Mouse (Mus musculus): ENCODE measurements around the gene Kif16b. TPM values are rescaled to one million over a fixed set of nuclear protein-coding genes. Genes with fewer than 3 reads are reported as not detected.
A peak's percentile ranks its signal among the peaks of the same experiment; 100 is the strongest.

The Kif16b gene
- polyA plus RNA-seq, 1 experiment from 2014 or later, result 10.5 TPM

GRCm38 (mm10) chr2:142731778-142732092, 169.6 kb downstream of the Kif16b start:
- peaks cover 10% of the 10 kb centered on the region; the same call in 1 of the 2 replicates for H3K4me1 ChIP-seq (replicated peaks; ENCODE audit: control insufficient read depth, insufficient read depth, low read length)
- no peak overlapping the region for H3K27ac ChIP-seq (ENCODE audit: low read length)
- no peak overlapping the region for H3K4me2 ChIP-seq (ENCODE audit: low read depth, low read length)
- no peaks in the 10 kb centered on the region for H3K9me3 ChIP-seq (ENCODE audit: control insufficient read depth, low read length)
- peak; percentile 43; the same call in 1 of the 2 replicates for ATAC-seq (ENCODE audit: low read depth)
- no peaks in the 10 kb centered on the region for H3K36me3 ChIP-seq (ENCODE audit: control insufficient read depth, insufficient read depth, low read length)
- no peaks in the 10 kb centered on the region for H3K27me3 ChIP-seq (ENCODE audit: control insufficient read depth, insufficient read depth, low read depth, low read length)
- 33% methylated on average over 1 of the region's 1 CpGs for WGBS
- H3K4me3 ChIP-seq (ENCODE audit: low read length), result no peak overlapping the region
- no peak overlapping the region for H3K9ac ChIP-seq (ENCODE audit: low read length)

- Histone ChIP-seq H3K9ac (ENCODE audit: low read length) (no peak overlapping the region), H3K9me3 (ENCODE audit: control insufficient read depth, low read length) (no peaks in the 10 kb centered on the region), H3K4me2 (ENCODE audit: low read depth, low read length) (no peak overlapping the region), H3K27ac (ENCODE audit: low read length) (no peak overlapping the region), H3K36me3 (ENCODE audit: control insufficient read depth, insufficient read depth, low read length) (no peaks in the 10 kb centered on the region), H3K27me3 (ENCODE audit: control insufficient read depth, insufficient read depth, low read depth, low read length) (no peaks in the 10 kb centered on the region), H3K4me3 (ENCODE audit: low read length) (no peak overlapping the region), H3K4me1 (replicated peaks; ENCODE audit: control insufficient read depth, insufficient read depth, low read length) (peaks cover 10% of the 10 kb centered on the region; the same call in 1 of the 2 replicates)
- WGBS, result 75% methylated on average over 10 of the region's 10 CpGs
- ATAC-seq (ENCODE audit: low read depth), result no peak
Observed at GRCm38 (mm10) chr2:142731016-142731777, 170.1 kb downstream of the Kif16b start.

- H3K4me3 ChIP-seq (ENCODE audit: low read length), result no peak overlapping the region
- no peaks in the 10 kb centered on the region for H3K27me3 ChIP-seq (ENCODE audit: control insufficient read depth, insufficient read depth, low read depth, low read length)
- no peaks in the 10 kb centered on the region for H3K4me1 ChIP-seq (replicated peaks; ENCODE audit: control insufficient read depth, insufficient read depth, low read length)
- H3K9ac ChIP-seq (ENCODE audit: low read length), result no peak overlapping the region
- no peaks in the 10 kb centered on the region for H3K9me3 ChIP-seq (ENCODE audit: control insufficient read depth, low read length)
- no peaks in the 10 kb centered on the region for H3K36me3 ChIP-seq (ENCODE audit: control insufficient read depth, insufficient read depth, low read length)
- 75% methylated on average over 7 of the region's 7 CpGs for WGBS
- no peak overlapping the region for H3K27ac ChIP-seq (ENCODE audit: low read length)
- no peak overlapping the region for H3K4me2 ChIP-seq (ENCODE audit: low read depth, low read length)
- no peak for ATAC-seq (ENCODE audit: low read depth)
Observed at GRCm38 (mm10) chr2:142724215-142725001, 176.9 kb downstream of the Kif16b start.

GRCm38 (mm10) chr2:142720174-142720573, 181.2 kb downstream of the Kif16b start:
- Histone ChIP-seq H3K27ac (ENCODE audit: low read length) (no peak overlapping the region), H3K9ac (ENCODE audit: low read length) (no peak overlapping the region), H3K4me2 (ENCODE audit: low read depth, low read length) (no peak overlapping the region), H3K4me1 (replicated peaks; ENCODE audit: control insufficient read depth, insufficient read depth, low read length) (no peaks in the 10 kb centered on the region), H3K4me3 (ENCODE audit: low read length) (no peak overlapping the region), H3K9me3 (ENCODE audit: control insufficient read depth, low read length) (no peaks in the 10 kb centered on the region), H3K27me3 (ENCODE audit: control insufficient read depth, insufficient read depth, low read depth, low read length) (no peaks in the 10 kb centered on the region), H3K36me3 (ENCODE audit: control insufficient read depth, insufficient read depth, low read length) (no peaks in the 10 kb centered on the region)
- WGBS, result 75% methylated on average over 2 of the region's 2 CpGs
- ATAC-seq (ENCODE audit: low read depth), result no peak

GRCm38 (mm10) chr2:142718998-142719397, 182.3 kb downstream of the Kif16b start:
- no peak overlapping the region for H3K27ac ChIP-seq (ENCODE audit: low read length)
- no peaks in the 10 kb centered on the region for H3K9me3 ChIP-seq (ENCODE audit: control insufficient read depth, low read length)
- H3K4me1 ChIP-seq (replicated peaks; ENCODE audit: control insufficient read depth, insufficient read depth, low read length), result no peaks in the 10 kb centered on the region
- H3K36me3 ChIP-seq (ENCODE audit: control insufficient read depth, insufficient read depth, low read length), result no peaks in the 10 kb centered on the region
- H3K27me3 ChIP-seq (ENCODE audit: control insufficient read depth, insufficient read depth, low read depth, low read length), result no peaks in the 10 kb centered on the region
- no peak for ATAC-seq (ENCODE audit: low read depth)
- H3K4me3 ChIP-seq (ENCODE audit: low read length), result no peak overlapping the region
- no peak overlapping the region for H3K9ac ChIP-seq (ENCODE audit: low read length)
- no peak overlapping the region for H3K4me2 ChIP-seq (ENCODE audit: low read depth, low read length)

GRCm38 (mm10) chr2:142717591-142717990, 183.7 kb downstream of the Kif16b start:
- Histone ChIP-seq H3K27ac (ENCODE audit: low read length) (no peak overlapping the region), H3K27me3 (ENCODE audit: control insufficient read depth, insufficient read depth, low read depth, low read length) (no peaks in the 10 kb centered on the region), H3K4me3 (ENCODE audit: low read length) (no peak overlapping the region), H3K9me3 (ENCODE audit: control insufficient read depth, low read length) (no peaks in the 10 kb centered on the region), H3K4me2 (ENCODE audit: low read depth, low read length) (no peak overlapping the region), H3K9ac (ENCODE audit: low read length) (no peak overlapping the region), H3K36me3 (ENCODE audit: control insufficient read depth, insufficient read depth, low read length) (no peaks in the 10 kb centered on the region), H3K4me1 (replicated peaks; ENCODE audit: control insufficient read depth, insufficient read depth, low read length) (no peaks in the 10 kb centered on the region)
- ATAC-seq (ENCODE audit: low read depth), result no peak
- WGBS, result 68% methylated on average over 4 of the region's 4 CpGs

- H3K27me3 ChIP-seq (ENCODE audit: control insufficient read depth, insufficient read depth, low read depth, low read length), result no peaks in the 10 kb centered on the region
- H3K9ac ChIP-seq (ENCODE audit: low read length), result no peak overlapping the region
- H3K9me3 ChIP-seq (ENCODE audit: control insufficient read depth, low read length), result no peaks in the 10 kb centered on the region
- H3K36me3 ChIP-seq (ENCODE audit: control insufficient read depth, insufficient read depth, low read length), result no peaks in the 10 kb centered on the region
- no peak for ATAC-seq (ENCODE audit: low read depth)
- no peaks in the 10 kb centered on the region for H3K4me1 ChIP-seq (replicated peaks; ENCODE audit: control insufficient read depth, insufficient read depth, low read length)
- H3K4me2 ChIP-seq (ENCODE audit: low read depth, low read length), result no peak overlapping the region
- no peak overlapping the region for H3K27ac ChIP-seq (ENCODE audit: low read length)
- no peak overlapping the region for H3K4me3 ChIP-seq (ENCODE audit: low read length)
Observed at GRCm38 (mm10) chr2:142715912-142716260, 185.4 kb downstream of the Kif16b start.

GRCm38 (mm10) chr2:142715186-142715911, 186.0 kb downstream of the Kif16b start:
- Histone ChIP-seq H3K4me2 (ENCODE audit: low read depth, low read length) (no peak overlapping the region), H3K36me3 (ENCODE audit: control insufficient read depth, insufficient read depth, low read length) (no peaks in the 10 kb centered on the region), H3K9ac (ENCODE audit: low read length) (no peak overlapping the region), H3K27me3 (ENCODE audit: control insufficient read depth, insufficient read depth, low read depth, low read length) (no peaks in the 10 kb centered on the region), H3K4me1 (replicated peaks; ENCODE audit: control insufficient read depth, insufficient read depth, low read length) (no peaks in the 10 kb centered on the region), H3K4me3 (ENCODE audit: low read length) (no peak overlapping the region), H3K27ac (ENCODE audit: low read length) (no peak overlapping the region), H3K9me3 (ENCODE audit: control insufficient read depth, low read length) (no peaks in the 10 kb centered on the region)
- 44% methylated on average over 1 of the region's 1 CpGs for WGBS
- no peak for ATAC-seq (ENCODE audit: low read depth)

- no peaks in the 10 kb centered on the region for H3K36me3 ChIP-seq (ENCODE audit: control insufficient read depth, insufficient read depth, low read length)
- H3K4me3 ChIP-seq (ENCODE audit: low read length), result no peak overlapping the region
- no peaks in the 10 kb centered on the region for H3K27me3 ChIP-seq (ENCODE audit: control insufficient read depth, insufficient read depth, low read depth, low read length)
- H3K4me1 ChIP-seq (replicated peaks; ENCODE audit: control insufficient read depth, insufficient read depth, low read length), result no peaks in the 10 kb centered on the region
- 85% methylated on average over 11 of the region's 11 CpGs for WGBS
- no peak overlapping the region for H3K4me2 ChIP-seq (ENCODE audit: low read depth, low read length)
- no peak overlapping the region for H3K9ac ChIP-seq (ENCODE audit: low read length)
- H3K9me3 ChIP-seq (ENCODE audit: control insufficient read depth, low read length), result no peaks in the 10 kb centered on the region
- no peak overlapping the region for H3K27ac ChIP-seq (ENCODE audit: low read length)
- no peak for ATAC-seq (ENCODE audit: low read depth)
Observed at GRCm38 (mm10) chr2:142712727-142713126, 188.6 kb downstream of the Kif16b start.
